Mouse (Mus musculus): ENCODE data around the gene Rps27a.

Gene Rps27a

GRCm38 (mm10) chr11:29512818-29513535, 34.9 kb downstream of the Rps27a start:
- DNase-seq: no peak

- DNase-seq: no peak
Measured at GRCm38 (mm10) chr11:29509421-29509820, 38.5 kb downstream of the Rps27a start.

- no peak for DNase-seq
Measured at GRCm38 (mm10) chr11:29504899-29505625, 42.8 kb downstream of the Rps27a start.

DNA sequence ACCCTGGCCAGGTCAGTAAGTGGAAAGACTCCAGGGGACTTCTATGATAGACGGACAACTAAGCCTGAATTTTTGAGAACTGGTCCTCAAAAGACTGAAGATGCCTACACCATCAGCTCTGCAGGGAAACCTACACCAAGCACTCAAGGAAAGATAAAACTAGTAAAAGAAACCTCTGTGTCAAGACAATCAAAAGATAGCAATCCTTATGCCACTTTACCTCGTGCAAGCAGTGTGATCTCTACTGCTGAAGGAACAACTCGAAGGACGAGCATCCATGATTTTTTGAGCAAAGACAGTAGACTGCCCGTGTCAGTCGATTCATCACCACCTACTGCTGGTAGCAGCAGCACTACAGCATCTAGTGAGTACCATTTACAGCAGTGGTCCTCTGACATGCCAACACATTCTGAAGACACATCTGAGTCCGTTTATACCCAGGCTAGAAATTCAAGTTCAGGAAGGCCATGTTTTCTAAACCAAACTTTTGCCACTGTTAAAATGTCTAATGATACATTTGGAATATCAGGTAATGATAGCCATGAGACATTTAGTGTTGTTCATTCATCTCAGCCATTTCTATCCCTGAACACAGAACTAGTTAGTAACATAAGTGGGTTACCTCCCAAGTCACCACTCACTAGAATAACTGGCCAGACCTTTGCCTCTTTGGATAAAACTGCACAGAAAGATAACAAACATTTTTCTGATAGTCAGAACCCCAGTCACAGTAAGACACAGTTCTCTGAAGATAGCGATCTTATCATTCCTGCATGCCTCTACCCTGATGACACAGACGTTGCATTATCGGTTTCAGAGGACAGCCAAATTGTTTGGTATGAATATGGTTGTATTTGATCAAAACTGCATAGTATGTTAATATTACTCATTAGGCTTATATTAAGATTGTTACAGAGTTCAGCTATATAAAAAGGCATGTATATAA, 43.7 kb downstream of the Rps27a start:
- no peak for DNase-seq

- DNase-seq: no peak
Measured at GRCm38 (mm10) chr11:29496962-29497361, 50.9 kb downstream of the Rps27a start.

All from cerebellum, adult 18-20 months (tissue).